Mouse (Mus musculus) midbrain, embryonic 10.5 days (tissue): Measurements from ENCODE around the gene Vmn1r69. TPM values are rescaled to one million over a fixed set of nuclear protein-coding genes. Genes with fewer than 3 reads are reported as not detected.

Experiments
- DNase-seq: peaks from one replicate; pipeline ENCODE4 v3.0.0-alpha.2; 2017; ENCODE audit warnings: low spot score
- H3K27ac ChIP-seq: fragments of 300-500 bp; sonication (generic); replicated peaks from 2 replicates; pipeline ENCODE4 v1.5.1; 2016; ENCODE audit warnings: mild to moderate bottlenecking
- H3K27me3 ChIP-seq: fragments of 300-500 bp; sonication (generic); 2 replicates; pipeline ENCODE4 v1.6.1; 2016; ENCODE audit warnings: low read depth, mild to moderate bottlenecking; ENCODE audit not compliant: poor library complexity, severe bottlenecking
- H3K36me3 ChIP-seq: fragments of 300-500 bp; sonication (generic); 2 replicates; pipeline ENCODE4 v1.6.1; 2016; ENCODE audit warnings: mild to moderate bottlenecking, moderate library complexity
- H3K4me1 ChIP-seq: fragments of 300-500 bp; sonication (generic); 2 replicates; pipeline ENCODE4 v1.6.1; 2016
- H3K4me3 ChIP-seq: fragments of 300-500 bp; sonication (generic); 2 replicates; pipeline ENCODE4 v1.5.1; 2016; ENCODE audit warnings: mild to moderate bottlenecking, moderate library complexity
- H3K9me3 ChIP-seq: fragments of 300-500 bp; sonication (generic); replicated peaks from 2 replicates; pipeline ENCODE4 v1.6.1; 2016; ENCODE audit warnings: mild to moderate bottlenecking
- WGBS: fragments of 180-500 bp; shearing (Covaris S2); methylation state at CpG from one replicate; pipeline ENCODE4 v1.1.7; 2016; 5-methylcytosine and 5-hydroxymethylcytosine counted together
- polyA plus RNA-seq: library from polyadenylated mRNA; unstranded; fragments of >200 nt; fragmentation: Nextera tagmentation; extraction: Ambion mirVana; gene quantifications from 2 replicates; pipeline ENCODE4 v1.2.1, GENCODE M21; 2016

Vmn1r69 gene
- polyA plus RNA-seq = not detected in 2 replicates

- no peaks in the 10 kb centered on the region for H3K36me3 ChIP-seq
- no peak for DNase-seq
- H3K27ac ChIP-seq = no peak within 1 kb of the TSS
- H3K4me3 ChIP-seq = no peak within 1 kb of the TSS
- peaks cover 48% of the 10 kb centered on the region for H3K9me3 ChIP-seq
- no peaks in the 10 kb centered on the region for H3K4me1 ChIP-seq
- H3K27me3 ChIP-seq = no peaks in the 10 kb centered on the region
Measured at GRCm38 (mm10) chr7:10613559-10613958, at the start of gene Vmn1r69. Gene Vmn1r69 (minus strand): TSS chr7:10613659.

- WGBS = 74% methylated on average over 1 of the region's 1 CpGs
- H3K9me3 ChIP-seq = peaks cover 69% of the 10 kb centered on the region
Measured at GRCm38 (mm10) chr7:10631232-10631631, 17.8 kb upstream of the Vmn1r69 start, which contains the start of gene Vmn1r70. Gene Vmn1r70 (plus strand): TSS chr7:10631532.

GRCm38 (mm10) chr7:10558385-10558784 lies 55.1 kb downstream of the Vmn1r69 start, which contains the start of gene Vmn1r68:
Gene Vmn1r68 (minus strand): TSS chr7:10558485.
- H3K36me3 ChIP-seq = no peaks in the 10 kb centered on the region
- no peaks in the 10 kb centered on the region for H3K4me1 ChIP-seq
- DNase-seq = no peak
- H3K4me3 ChIP-seq = no peak within 1 kb of the TSS
- no peak within 1 kb of the TSS for H3K27ac ChIP-seq
- H3K9me3 ChIP-seq = peaks cover 23% of the 10 kb centered on the region
- no peaks in the 10 kb centered on the region for H3K27me3 ChIP-seq
- WGBS = 76% methylated on average over 2 of the region's 2 CpGs

More at GRCm38 (mm10) chr7:10631232-10631631, 17.8 kb upstream of the Vmn1r69 start, which contains the start of gene Vmn1r70:
- no peak for DNase-seq
- Histone ChIP-seq H3K27ac (no peak within 1 kb of the TSS), H3K36me3 (no peaks in the 10 kb centered on the region), H3K4me1 (no peaks in the 10 kb centered on the region), H3K4me3 (no peak within 1 kb of the TSS), H3K27me3 (no peaks in the 10 kb centered on the region)

Other genes starting within 250 kb of the Vmn1r69 start
- gene Vmn1r67, start 170.3 kb downstream of the Vmn1r69 start, polyA plus RNA-seq = not detected in 2 replicates
- gene Zik1, start 118.3 kb downstream of the Vmn1r69 start, polyA plus RNA-seq = 36.7 and 40.7 TPM in 2 replicates
- not detected in 2 replicates for gene Vmn1r68, start 55.2 kb downstream of the Vmn1r69 start, polyA plus RNA-seq
- not detected in 2 replicates for gene Vmn1r70, start 17.9 kb upstream of the Vmn1r69 start, polyA plus RNA-seq
- gene Nlrp4b, start 74.1 kb upstream of the Vmn1r69 start, polyA plus RNA-seq = not detected in 2 replicates
- not detected in 2 replicates for gene Vmn1r71, start 140.7 kb upstream of the Vmn1r69 start, polyA plus RNA-seq